Mouse (Mus musculus): ENCODE measurements at regions not wholly inside any gene's neighbourhood (a gene's known extent, or its start where the extent isn't known, plus 50 kb on each side); places are given as distances from the start of the nearest gene placed in this dataset.
A peak's percentile ranks its signal among the peaks of the same experiment; 100 is the strongest.

- no peak for DNase-seq
These were observed 321.6 kb downstream of the Htr1b start for GRCm38 (mm10) chr9:81312047-81312446.

- no peak for DNase-seq
These were observed 325.0 kb downstream of the Htr1b start for GRCm38 (mm10) chr9:81308532-81309191.

- no peak for DNase-seq
These were observed 328.1 kb downstream of the Htr1b start for GRCm38 (mm10) chr9:81305437-81306046.

- no peak for DNase-seq
These were observed 357.9 kb downstream of the Htr1b start for GRCm38 (mm10) chr9:81275751-81276150.

GRCm38 (mm10) chr9:81275336-81275735 lies 358.3 kb downstream of the Htr1b start:
- no peak for DNase-seq

GRCm38 (mm10) chr9:81224957-81225356 lies 408.7 kb downstream of the Htr1b start:
- peak in 1 of 2 experiments; percentile 23 for DNase-seq

GRCm38 (mm10) chr9:81217938-81218337 lies 415.7 kb downstream of the Htr1b start:
- DNase-seq = no peak

- DNase-seq = no peak
These were observed 418.0 kb downstream of the Htr1b start for GRCm38 (mm10) chr9:81215601-81216141.

- no peak for DNase-seq
These were observed 418.9 kb downstream of the Htr1b start for GRCm38 (mm10) chr9:81214692-81215091.

- no peak for DNase-seq
These were observed 441.0 kb downstream of the Htr1b start for GRCm38 (mm10) chr9:81192643-81193042.

All from lung, postnatal 4 days (tissue).